Mouse (Mus musculus) forebrain, embryonic 15.5 days (tissue): ENCODE measurements around the gene Mtmr10. TPM values are rescaled to one million over a fixed set of nuclear protein-coding genes. Genes with fewer than 3 reads are reported as not detected.
A peak's percentile ranks its signal among the peaks of the same experiment; 100 is the strongest.

Experiments
- ATAC-seq: fragments of 200-750 bp; cut with Nextera tagmentation; replicated peaks from 2 replicates; pipeline ENCODE4 v1.8.0; 2017; ENCODE audit warnings: mild to moderate bottlenecking, moderate TSS enrichment, moderate library complexity
- H3K27ac ChIP-seq: fragments of 300-500 bp; sonication (generic); replicated peaks from 2 replicates; pipeline ENCODE4 v1.5.1; 2015; ENCODE audit warnings: mild to moderate bottlenecking, inconsistent platforms
- H3K27me3 ChIP-seq: fragments of 300-500 bp; sonication (generic); 2 replicates; pipeline ENCODE4 v1.6.1; 2015; ENCODE audit warnings: inconsistent platforms
- H3K36me3 ChIP-seq: fragments of 300-500 bp; sonication (generic); 2 replicates; pipeline ENCODE4 v1.6.1; 2015; ENCODE audit warnings: mild to moderate bottlenecking, inconsistent platforms
- H3K4me1 ChIP-seq: fragments of 300-500 bp; sonication (generic); 2 replicates; pipeline ENCODE4 v1.6.1; 2015; ENCODE audit warnings: inconsistent platforms
- H3K4me2 ChIP-seq: fragments of 300-500 bp; sonication (generic); replicated peaks from 2 replicates; pipeline ENCODE4 v1.6.1; 2015; ENCODE audit warnings: mild to moderate bottlenecking, inconsistent platforms
- H3K4me3 ChIP-seq: fragments of 300-500 bp; sonication (generic); 2 replicates; pipeline ENCODE4 v1.5.1; 2015; ENCODE audit warnings: mild to moderate bottlenecking, inconsistent platforms
- H3K9ac ChIP-seq: fragments of 300-500 bp; sonication (generic); replicated peaks from 2 replicates; pipeline ENCODE4 v1.6.1; 2015; ENCODE audit warnings: mild to moderate bottlenecking, inconsistent platforms
- H3K9me3 ChIP-seq: fragments of 300-500 bp; sonication (generic); 2 replicates; pipeline ENCODE4 v1.6.1; 2016; ENCODE audit warnings: inconsistent platforms
- WGBS: fragments of 180-500 bp; shearing (Covaris S2); methylation state at CpG from one replicate; pipeline ENCODE4 v1.1.7; 2015; ENCODE audit warnings: mixed read lengths; 5-methylcytosine and 5-hydroxymethylcytosine counted together
- polyA plus RNA-seq: library from polyadenylated mRNA; unstranded; fragments of >200 nt; fragmentation: Nextera tagmentation; extraction: Ambion mirVana; gene quantifications from 2 replicates; pipeline ENCODE4 v1.2.1, GENCODE M21; 2015

The Mtmr10 gene
- polyA plus RNA-seq = 7.5 and 8.7 TPM in 2 replicates

DNA sequence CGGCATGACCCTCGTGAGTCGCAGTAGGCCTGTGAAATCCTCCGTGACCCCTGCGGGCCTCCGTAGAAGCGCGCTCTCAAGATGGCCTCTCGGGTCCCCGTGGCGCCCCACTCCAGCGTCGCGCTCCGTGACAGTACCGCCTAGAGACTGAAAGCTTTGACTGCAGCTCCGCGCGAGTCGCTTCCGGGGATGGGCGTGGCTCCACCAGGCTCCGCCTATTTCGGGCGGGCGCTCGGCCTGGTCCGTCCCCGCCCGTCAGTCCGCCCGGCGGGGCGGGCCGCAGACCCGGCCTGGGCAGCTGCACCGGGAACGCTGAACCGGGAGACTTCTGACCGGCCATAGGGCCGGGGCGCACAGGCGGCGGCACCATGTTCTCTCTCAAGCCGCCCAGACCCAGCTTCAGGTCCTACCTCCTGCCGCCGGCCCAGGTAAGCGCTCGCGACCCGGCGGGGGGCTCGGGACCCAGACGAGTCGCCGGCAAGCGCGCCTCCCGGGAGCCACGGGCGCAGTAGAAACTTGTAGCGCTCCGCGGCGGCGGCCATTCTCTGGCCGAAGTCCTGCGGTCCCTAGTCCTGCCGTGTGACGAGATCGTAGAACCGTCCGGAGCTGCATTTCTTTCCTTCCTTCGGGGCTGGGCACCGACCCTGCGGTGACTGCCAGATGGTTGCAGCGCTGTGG, at the start of gene Mtmr10:
Gene Mtmr10 (plus strand): TSS at position 240 of the 678 bp plus-strand sequence.
- Histone ChIP-seq H3K36me3 (no peaks in the 10 kb centered on the region), H3K9me3 (no peaks in the 10 kb centered on the region), H3K9ac (peak within 1 kb of the TSS; percentile 76), H3K4me3 (peak within 1 kb of the TSS; percentile 97), H3K4me2 (peak within 1 kb of the TSS; percentile 71), H3K27ac (peak within 1 kb of the TSS; percentile 79), H3K27me3 (no peaks in the 10 kb centered on the region), H3K4me1 (peaks cover 16% of the 10 kb centered on the region)
- ATAC-seq = peak; percentile 99
- under 1% methylated on average over 77 of the region's 77 CpGs for WGBS

DNA sequence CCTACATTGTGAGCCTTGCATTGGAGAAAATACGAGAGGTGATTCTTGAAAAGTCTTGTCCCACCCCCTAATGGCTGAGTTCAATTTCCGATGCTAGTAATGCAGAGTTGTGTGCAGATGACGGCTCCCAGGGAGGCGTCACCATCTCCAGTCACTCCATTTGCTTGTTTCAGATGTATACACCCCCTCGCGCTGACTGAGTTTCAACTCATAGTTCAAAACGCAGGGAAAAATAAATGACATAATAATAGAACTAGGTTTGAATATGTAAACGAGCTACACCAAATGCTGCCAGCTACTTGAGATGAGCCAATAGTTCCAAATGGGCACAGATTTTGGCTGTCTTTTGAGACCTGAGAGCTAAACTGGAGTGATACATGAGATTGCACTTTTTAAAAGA, 49.7 kb upstream of the Mtmr10 start:
- no peaks in the 10 kb centered on the region for H3K36me3 ChIP-seq
- no peak overlapping the region for H3K4me3 ChIP-seq
- H3K27me3 ChIP-seq = no peaks in the 10 kb centered on the region
- no peaks in the 10 kb centered on the region for H3K9me3 ChIP-seq
- H3K27ac ChIP-seq = no peak overlapping the region
- H3K4me2 ChIP-seq = no peak overlapping the region
- ATAC-seq = peak; percentile 35; the same call in 1 of the 2 replicates
- no peak overlapping the region for H3K9ac ChIP-seq
- peaks cover 4% of the 10 kb centered on the region; the same call in 1 of the 2 replicates for H3K4me1 ChIP-seq
- WGBS = 75% methylated on average over 8 of the region's 8 CpGs

DNA sequence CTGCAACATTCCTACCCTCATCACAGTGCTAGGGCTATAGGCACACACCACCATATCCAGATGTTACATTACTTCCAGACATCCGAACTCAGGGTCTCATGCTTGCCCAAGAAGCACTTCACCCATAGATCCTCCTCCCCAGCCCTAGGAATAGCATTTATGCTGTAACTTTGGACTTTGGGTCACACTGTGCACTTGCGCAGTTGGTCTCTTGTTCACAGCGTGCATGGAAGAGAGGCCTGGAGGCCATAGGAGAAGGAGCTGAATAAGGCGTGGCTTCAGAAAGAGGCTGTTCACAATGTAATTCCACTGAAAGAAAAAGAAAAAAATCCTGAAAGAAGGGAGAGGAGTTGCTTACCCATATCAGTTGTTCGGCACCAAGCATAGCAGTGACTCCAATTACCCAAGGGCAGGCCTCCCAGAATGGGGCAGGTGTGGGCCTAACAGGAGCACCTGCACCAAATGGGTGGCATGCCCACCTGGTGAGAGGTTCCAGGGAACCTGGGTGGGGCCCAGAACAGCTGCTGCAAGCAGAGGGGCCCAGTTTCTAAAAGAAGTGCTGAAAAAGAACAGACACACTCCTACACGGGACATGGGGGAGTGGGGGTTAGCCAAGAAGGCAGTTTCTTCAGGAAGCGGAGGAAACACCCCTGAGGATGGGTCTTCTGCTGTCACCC, 48.9 kb upstream of the Mtmr10 start:
- Histone ChIP-seq H3K4me1 (peaks cover 4% of the 10 kb centered on the region; the same call in 1 of the 2 replicates), H3K27ac (no peak overlapping the region), H3K4me2 (no peak overlapping the region), H3K4me3 (no peak overlapping the region), H3K9me3 (no peaks in the 10 kb centered on the region), H3K27me3 (no peaks in the 10 kb centered on the region), H3K36me3 (no peaks in the 10 kb centered on the region), H3K9ac (no peak overlapping the region)
- WGBS = 93% methylated on average over 7 of the region's 7 CpGs
- ATAC-seq = 0 out of 2 replicates have a peak, but pooled peaks have one; percentile 13

DNA sequence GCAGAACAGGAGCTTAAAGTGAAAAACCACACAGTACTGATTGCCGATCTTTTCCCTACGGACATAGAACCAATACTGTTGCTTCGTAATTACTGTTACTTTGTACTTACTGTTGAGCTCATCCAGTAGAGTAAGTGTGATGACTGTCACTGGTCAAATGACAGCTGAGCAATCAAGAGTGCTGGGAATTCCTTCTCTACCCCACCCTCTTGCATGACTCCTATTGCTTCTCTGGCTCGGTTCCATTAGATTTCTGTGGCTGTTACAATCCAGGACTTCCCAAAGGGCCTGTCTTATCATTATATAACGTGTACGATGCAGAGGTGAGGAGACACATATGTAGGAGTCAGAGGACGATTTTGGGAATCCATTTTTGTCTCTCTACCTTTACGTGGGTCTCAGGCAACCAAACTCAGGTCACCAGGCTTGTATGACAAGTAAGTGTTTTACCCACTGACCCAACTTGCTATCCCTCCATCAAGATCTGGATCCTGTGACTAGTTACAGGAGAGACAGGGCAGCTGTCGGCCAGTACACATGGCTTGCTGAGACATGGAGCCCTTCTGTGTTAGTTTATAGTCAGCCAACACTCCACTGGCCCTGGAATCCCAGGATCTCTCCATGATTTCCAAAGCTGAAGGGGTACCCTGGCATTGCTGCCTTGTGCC, 48.2 kb upstream of the Mtmr10 start:
- Histone ChIP-seq H3K4me2 (no peak overlapping the region), H3K9me3 (no peaks in the 10 kb centered on the region), H3K27ac (no peak overlapping the region), H3K4me3 (no peak overlapping the region), H3K36me3 (no peaks in the 10 kb centered on the region), H3K9ac (no peak overlapping the region), H3K27me3 (no peaks in the 10 kb centered on the region), H3K4me1 (peaks cover 4% of the 10 kb centered on the region; the same call in 1 of the 2 replicates)
- ATAC-seq = no peak
- 84% methylated on average over 9 of the region's 9 CpGs for WGBS

DNA sequence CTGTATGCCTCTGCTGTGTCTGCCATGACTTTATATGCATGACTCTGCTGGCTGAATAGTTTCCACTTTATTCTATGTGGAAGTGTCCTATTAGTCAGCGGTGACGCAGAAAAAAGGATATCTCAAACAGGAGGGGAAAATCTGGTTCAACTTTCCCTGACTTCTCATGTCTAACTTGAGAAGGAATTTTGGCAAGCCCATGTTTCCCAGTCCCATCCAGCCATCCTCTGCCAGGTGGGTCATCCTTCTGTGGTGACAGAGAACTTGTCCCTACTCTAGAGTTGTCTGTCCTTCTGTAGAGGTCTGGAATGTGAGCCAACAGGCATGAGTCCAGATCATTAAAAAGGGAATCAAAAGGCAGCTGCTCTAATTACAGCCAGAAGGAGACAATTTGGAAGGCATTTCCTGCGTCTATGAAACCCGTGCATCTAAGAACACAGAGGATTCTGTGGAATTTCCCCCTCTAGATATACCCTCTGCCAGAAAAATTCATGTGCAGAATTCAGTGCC, 47.6 kb upstream of the Mtmr10 start:
- no peaks in the 10 kb centered on the region for H3K9me3 ChIP-seq
- no peak overlapping the region for H3K9ac ChIP-seq
- peaks cover 4% of the 10 kb centered on the region; the same call in 1 of the 2 replicates for H3K4me1 ChIP-seq
- no peaks in the 10 kb centered on the region for H3K36me3 ChIP-seq
- H3K4me2 ChIP-seq = no peak overlapping the region
- no peak overlapping the region for H3K4me3 ChIP-seq
- H3K27ac ChIP-seq = no peak overlapping the region
- H3K27me3 ChIP-seq = no peaks in the 10 kb centered on the region
- ATAC-seq = no peak
- WGBS = 64% methylated on average over 4 of the region's 4 CpGs

DNA sequence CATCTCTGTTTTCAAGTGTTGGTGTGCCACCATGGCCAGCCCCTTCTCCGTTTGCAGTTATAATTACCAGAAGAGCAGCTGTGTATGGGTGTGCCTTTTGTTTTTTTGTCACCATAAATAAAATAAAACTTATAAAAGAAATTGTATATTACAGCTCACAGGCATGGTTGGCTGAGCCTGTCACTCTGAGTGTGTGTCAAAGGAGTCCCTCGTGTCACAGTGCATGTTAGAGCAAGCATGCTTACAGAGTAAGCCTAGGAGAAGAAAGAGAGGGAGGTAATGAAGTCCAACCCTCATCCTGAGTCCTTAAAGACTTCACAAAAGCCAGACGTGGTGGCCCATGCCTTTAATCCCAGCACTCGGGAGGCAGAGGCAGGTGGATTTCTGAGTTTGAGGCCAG, 45.0 kb upstream of the Mtmr10 start:
- no peak overlapping the region for H3K4me2 ChIP-seq
- no peak overlapping the region for H3K9ac ChIP-seq
- H3K9me3 ChIP-seq = no peaks in the 10 kb centered on the region
- no peak for ATAC-seq
- no peaks in the 10 kb centered on the region for H3K27me3 ChIP-seq
- WGBS = 66% methylated on average over 4 of the region's 4 CpGs
- no peak overlapping the region for H3K4me3 ChIP-seq
- H3K36me3 ChIP-seq = no peaks in the 10 kb centered on the region
- H3K27ac ChIP-seq = no peak overlapping the region
- peaks cover 4% of the 10 kb centered on the region; the same call in 1 of the 2 replicates for H3K4me1 ChIP-seq

DNA sequence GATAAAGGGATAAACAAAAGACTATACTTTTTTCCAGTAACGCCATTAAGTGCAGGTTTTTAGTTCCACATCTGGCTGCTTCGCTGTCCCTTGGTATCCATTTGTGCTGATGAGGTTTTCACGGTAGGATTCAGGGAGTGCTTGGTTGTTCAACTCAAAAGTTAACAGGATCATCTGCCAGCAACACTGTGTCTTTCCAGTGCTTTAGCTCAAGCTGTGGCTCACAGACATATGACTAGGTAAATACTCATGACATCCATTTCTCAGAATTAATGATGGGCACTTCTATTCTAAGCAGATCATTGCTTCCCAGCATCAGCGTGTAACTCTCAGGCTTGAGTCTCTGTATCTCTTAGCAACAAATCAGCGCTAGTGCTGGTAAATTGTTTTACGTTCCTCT, 43.1 kb upstream of the Mtmr10 start:
- H3K27me3 ChIP-seq = no peaks in the 10 kb centered on the region
- H3K4me3 ChIP-seq = no peak overlapping the region
- no peaks in the 10 kb centered on the region for H3K4me1 ChIP-seq
- no peak for ATAC-seq
- H3K36me3 ChIP-seq = no peaks in the 10 kb centered on the region
- WGBS = 94% methylated on average over 6 of the region's 6 CpGs
- no peak overlapping the region for H3K4me2 ChIP-seq
- H3K9me3 ChIP-seq = no peaks in the 10 kb centered on the region
- no peak overlapping the region for H3K9ac ChIP-seq
- no peak overlapping the region for H3K27ac ChIP-seq

DNA sequence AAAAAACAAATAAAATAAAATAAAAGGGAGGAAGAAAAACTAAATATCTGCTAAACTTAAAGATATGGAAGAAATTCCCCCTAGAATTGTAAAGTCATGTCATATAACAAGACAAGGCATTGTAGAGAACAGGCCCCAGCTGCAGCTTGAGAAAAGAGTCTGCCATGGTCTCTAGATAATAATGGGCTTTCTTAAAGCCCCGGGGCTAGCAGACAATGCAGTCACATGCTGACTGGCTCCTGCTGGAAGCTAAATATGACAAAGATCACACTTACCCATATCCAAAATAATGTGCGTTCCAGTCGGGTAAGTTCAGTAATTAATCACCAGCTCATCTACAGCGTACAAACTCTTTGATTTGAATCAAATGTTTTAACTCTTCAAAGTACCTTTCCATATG, 40.7 kb upstream of the Mtmr10 start:
- Histone ChIP-seq H3K27ac (no peak overlapping the region), H3K4me3 (no peak overlapping the region), H3K9me3 (no peaks in the 10 kb centered on the region), H3K36me3 (no peaks in the 10 kb centered on the region), H3K27me3 (no peaks in the 10 kb centered on the region), H3K4me2 (no peak overlapping the region), H3K4me1 (no peaks in the 10 kb centered on the region), H3K9ac (no peak overlapping the region)
- 54% methylated on average over 4 of the region's 4 CpGs for WGBS
- ATAC-seq = no peak

DNA sequence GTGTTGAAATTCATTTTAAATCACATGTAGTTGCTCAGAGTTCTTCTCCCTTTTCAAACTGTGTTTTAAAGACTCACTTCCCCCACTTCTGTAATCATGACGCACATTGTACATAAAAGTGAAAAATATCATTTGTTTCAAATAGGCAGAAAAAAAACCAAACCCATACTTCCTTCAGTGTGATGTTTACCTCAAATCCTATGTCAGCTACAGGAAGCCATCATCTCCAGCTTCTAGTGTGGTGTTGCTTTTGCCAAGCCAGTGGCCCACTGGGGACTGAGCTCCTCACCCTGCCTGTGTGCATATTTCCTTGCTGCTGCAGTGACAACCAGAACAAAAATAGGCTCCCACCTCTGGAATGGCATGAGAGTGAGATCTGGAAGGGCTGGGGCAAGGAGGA, 39.1 kb upstream of the Mtmr10 start:
- H3K36me3 ChIP-seq = no peaks in the 10 kb centered on the region
- no peak overlapping the region for H3K9ac ChIP-seq
- 91% methylated on average over 1 of the region's 1 CpGs for WGBS
- no peaks in the 10 kb centered on the region for H3K4me1 ChIP-seq
- ATAC-seq = no peak
- H3K9me3 ChIP-seq = no peaks in the 10 kb centered on the region
- H3K4me3 ChIP-seq = no peak overlapping the region
- no peak overlapping the region for H3K4me2 ChIP-seq
- H3K27ac ChIP-seq = no peak overlapping the region
- H3K27me3 ChIP-seq = no peaks in the 10 kb centered on the region

DNA sequence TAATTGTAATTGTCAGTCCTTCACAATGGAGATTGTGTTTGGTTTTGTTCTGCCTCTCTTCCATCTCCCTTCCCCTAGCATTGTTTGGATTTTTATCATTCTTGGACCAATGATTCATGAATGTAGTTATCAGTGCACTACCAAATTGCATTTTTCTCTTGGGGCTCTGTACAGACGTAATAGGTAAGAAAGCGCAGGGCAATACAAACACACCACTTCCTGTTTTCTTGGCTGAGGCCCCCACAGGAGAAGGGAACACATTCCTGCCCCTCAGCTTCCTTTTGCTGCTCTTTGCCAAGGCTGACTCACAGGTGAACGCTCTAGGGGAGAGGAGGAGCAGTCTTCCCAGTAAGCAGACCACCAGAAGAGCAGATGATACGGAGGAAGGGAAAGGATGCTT, 37.7 kb upstream of the Mtmr10 start:
- no peak for ATAC-seq
- H3K9me3 ChIP-seq = no peaks in the 10 kb centered on the region
- 77% methylated on average over 4 of the region's 4 CpGs for WGBS
- no peaks in the 10 kb centered on the region for H3K36me3 ChIP-seq
- no peak overlapping the region for H3K4me2 ChIP-seq
- H3K4me3 ChIP-seq = no peak overlapping the region
- no peaks in the 10 kb centered on the region for H3K4me1 ChIP-seq
- no peak overlapping the region for H3K27ac ChIP-seq
- no peaks in the 10 kb centered on the region for H3K27me3 ChIP-seq
- no peak overlapping the region for H3K9ac ChIP-seq

DNA sequence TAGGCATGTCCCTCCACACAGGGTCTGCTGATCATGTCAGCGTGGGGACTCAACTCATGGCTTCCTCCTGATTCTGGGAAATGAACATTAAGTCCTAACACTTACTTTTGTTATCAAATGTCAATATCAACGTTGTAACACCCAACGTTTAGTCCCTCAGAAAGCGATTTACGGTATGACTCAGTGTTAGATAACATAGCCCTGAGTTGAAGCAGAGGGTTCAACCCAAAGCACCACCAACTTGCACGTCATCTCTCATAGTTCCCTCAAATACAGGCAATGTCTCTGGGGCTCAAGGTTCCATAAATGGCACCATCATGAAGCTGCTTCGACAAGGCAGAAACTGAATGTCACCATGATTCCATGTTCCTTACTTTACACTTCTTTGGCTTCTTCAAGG, 37.0 kb upstream of the Mtmr10 start:
- ATAC-seq = no peak
- no peak overlapping the region for H3K27ac ChIP-seq
- 92% methylated on average over 7 of the region's 7 CpGs for WGBS
- H3K27me3 ChIP-seq = no peaks in the 10 kb centered on the region
- H3K9me3 ChIP-seq = no peaks in the 10 kb centered on the region
- no peak overlapping the region for H3K9ac ChIP-seq
- H3K4me3 ChIP-seq = no peak overlapping the region
- no peaks in the 10 kb centered on the region for H3K36me3 ChIP-seq
- H3K4me1 ChIP-seq = no peaks in the 10 kb centered on the region
- H3K4me2 ChIP-seq = no peak overlapping the region

DNA sequence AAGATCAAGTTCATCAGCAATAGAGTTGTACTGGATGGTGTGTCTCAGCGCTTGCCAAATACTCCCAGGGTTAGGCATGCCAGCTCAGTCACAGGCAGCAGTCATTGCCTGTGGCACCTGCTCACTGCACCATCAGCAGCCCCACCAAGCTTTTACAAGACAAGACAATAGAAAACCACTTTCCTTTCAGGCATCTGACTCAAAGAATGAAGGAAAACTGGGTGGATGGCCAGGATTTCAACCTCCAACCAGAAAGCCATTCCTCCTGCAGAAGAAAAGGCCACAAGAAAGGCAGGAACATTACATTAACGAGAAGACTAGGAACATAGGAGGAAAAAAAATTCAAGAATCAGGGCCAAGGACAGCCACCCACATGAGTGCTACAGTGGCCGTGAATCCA, 33.7 kb upstream of the Mtmr10 start:
- Histone ChIP-seq H3K4me1 (no peaks in the 10 kb centered on the region), H3K4me3 (no peak overlapping the region), H3K9me3 (no peaks in the 10 kb centered on the region), H3K36me3 (no peaks in the 10 kb centered on the region), H3K27me3 (no peaks in the 10 kb centered on the region), H3K27ac (no peak overlapping the region), H3K4me2 (no peak overlapping the region), H3K9ac (no peak overlapping the region)
- 79% methylated on average over 3 of the region's 3 CpGs for WGBS
- ATAC-seq = no peak
